Mouse (Mus musculus) cerebral cortex, adult 2 months (tissue): ENCODE data around the gene Orm2.

Source experiments
- WGBS: fragments of 180-500 bp; shearing (Covaris S2); methylation state at CpG from one replicate; pipeline ENCODE4 v1.1.7; 2018; 5-methylcytosine and 5-hydroxymethylcytosine counted together

The Orm2 gene

GRCm38 (mm10) chr4:63382676-63383369, 20.6 kb downstream of the Orm2 start:
- WGBS = 89% methylated on average over 4 of the region's 4 CpGs

- 62% methylated on average over 12 of the region's 12 CpGs for WGBS
Observed at GRCm38 (mm10) chr4:63383474-63383873, 21.2 kb downstream of the Orm2 start.

- WGBS = 86% methylated on average over 4 of the region's 4 CpGs
Observed at GRCm38 (mm10) chr4:63384262-63384661, 22.0 kb downstream of the Orm2 start.

- 87% methylated on average over 3 of the region's 3 CpGs for WGBS
Observed at GRCm38 (mm10) chr4:63385253-63385652, 23.0 kb downstream of the Orm2 start.

GRCm38 (mm10) chr4:63385784-63386183, 23.5 kb downstream of the Orm2 start:
- 66% methylated on average over 11 of the region's 11 CpGs for WGBS

- 68% methylated on average over 6 of the region's 6 CpGs for WGBS
Observed at GRCm38 (mm10) chr4:63388029-63388428, 25.8 kb downstream of the Orm2 start.

- WGBS = 65% methylated on average over 8 of the region's 8 CpGs
Observed at GRCm38 (mm10) chr4:63389121-63389886, 27.1 kb downstream of the Orm2 start.

- WGBS = 78% methylated on average over 11 of the region's 11 CpGs
Observed at GRCm38 (mm10) chr4:63389887-63390528, 27.8 kb downstream of the Orm2 start.

GRCm38 (mm10) chr4:63391322-63391721, 29.1 kb downstream of the Orm2 start:
- 74% methylated on average over 6 of the region's 6 CpGs for WGBS

- WGBS = 94% methylated on average over 10 of the region's 10 CpGs
Observed at GRCm38 (mm10) chr4:63397981-63398537, 35.8 kb downstream of the Orm2 start.

GRCm38 (mm10) chr4:63398854-63399609, 36.8 kb downstream of the Orm2 start:
- WGBS = 74% methylated on average over 11 of the region's 11 CpGs

- WGBS = 69% methylated on average over 8 of the region's 8 CpGs
Observed at GRCm38 (mm10) chr4:63399691-63400270, 37.5 kb downstream of the Orm2 start.

GRCm38 (mm10) chr4:63400541-63401306, 38.5 kb downstream of the Orm2 start:
- 81% methylated on average over 18 of the region's 18 CpGs for WGBS

- WGBS = 82% methylated on average over 6 of the region's 6 CpGs
Observed at GRCm38 (mm10) chr4:63401620-63402019, 39.4 kb downstream of the Orm2 start.

- WGBS = 89% methylated on average over 10 of the region's 10 CpGs
Observed at GRCm38 (mm10) chr4:63402056-63402455, 39.8 kb downstream of the Orm2 start.

GRCm38 (mm10) chr4:63402558-63402957, 40.3 kb downstream of the Orm2 start:
- WGBS = 68% methylated on average over 6 of the region's 6 CpGs

GRCm38 (mm10) chr4:63403040-63403959, 41.1 kb downstream of the Orm2 start, which contains the start of gene Akna:
TSS of gene Akna (minus strand) at chr4:63403354.
- WGBS = 35% methylated on average over 17 of the region's 17 CpGs

- WGBS = 83% methylated on average over 7 of the region's 7 CpGs
Observed at GRCm38 (mm10) chr4:63404205-63404604, 42.0 kb downstream of the Orm2 start.

- WGBS = 44% methylated on average over 7 of the region's 7 CpGs
Observed at GRCm38 (mm10) chr4:63405051-63405450, 42.8 kb downstream of the Orm2 start.
